Mouse (Mus musculus) liver, adult (tissue): Measurements from ENCODE around the gene C1qtnf5.

ENCODE experiments used
- GATA4 ChIP-seq: IDR thresholded peaks from 2 replicates; pipeline ENCODE4 v1.6.1; 2014; ENCODE audit warnings: mild to moderate bottlenecking, low read length; ENCODE audit not compliant: insufficient replicate concordance

C1qtnf5 gene

DNA sequence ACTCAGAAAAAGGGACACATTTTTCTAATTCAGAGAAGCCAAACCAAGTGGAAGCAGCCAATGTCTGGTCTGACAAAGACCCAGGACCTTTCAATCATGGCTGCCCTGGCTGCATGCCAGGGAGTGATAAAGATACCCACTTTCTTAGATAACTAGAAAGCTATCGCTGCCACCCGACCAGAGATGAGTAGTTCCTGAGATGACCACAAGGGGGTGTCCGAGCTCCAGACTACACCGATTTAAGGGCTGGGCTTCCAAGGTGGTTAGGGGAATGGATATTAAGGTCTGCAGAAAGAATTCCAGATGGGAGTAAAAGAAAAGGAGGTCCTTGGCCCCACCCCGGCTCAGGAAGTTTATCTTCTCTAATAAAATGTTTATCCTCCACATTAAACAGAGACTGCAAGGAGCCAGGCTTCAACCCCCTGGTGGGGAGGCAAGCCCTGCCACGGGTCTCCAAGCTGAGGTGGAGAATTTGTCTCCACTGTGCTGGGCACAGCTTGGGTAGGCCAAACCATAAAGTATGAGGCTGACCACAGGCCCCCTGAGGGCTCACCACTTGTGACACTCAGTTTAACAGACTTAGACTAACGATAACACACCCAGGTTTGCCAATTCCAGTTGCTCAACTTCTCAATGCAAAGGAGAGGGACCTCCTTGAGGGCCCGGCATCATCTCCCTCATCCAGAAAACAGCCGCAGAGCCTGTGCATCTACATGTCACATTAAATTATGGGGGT lies 2.5 kb downstream of the C1qtnf5 start:
- no peak for TF ChIP-seq GATA4

- no peak for TF ChIP-seq GATA4
Measured at GRCm38 (mm10) chr9:44113105-44113789, 6.2 kb downstream of the C1qtnf5 start, which contains the start of the genes Gm49380 and Rnf26. TSS of gene Gm49380 (minus strand) at chr9:44113500. TSS of gene Rnf26 (minus strand) at chr9:44113517.

GRCm38 (mm10) chr9:44114453-44114852 lies 7.4 kb downstream of the C1qtnf5 start:
- no peak for TF ChIP-seq GATA4

DNA sequence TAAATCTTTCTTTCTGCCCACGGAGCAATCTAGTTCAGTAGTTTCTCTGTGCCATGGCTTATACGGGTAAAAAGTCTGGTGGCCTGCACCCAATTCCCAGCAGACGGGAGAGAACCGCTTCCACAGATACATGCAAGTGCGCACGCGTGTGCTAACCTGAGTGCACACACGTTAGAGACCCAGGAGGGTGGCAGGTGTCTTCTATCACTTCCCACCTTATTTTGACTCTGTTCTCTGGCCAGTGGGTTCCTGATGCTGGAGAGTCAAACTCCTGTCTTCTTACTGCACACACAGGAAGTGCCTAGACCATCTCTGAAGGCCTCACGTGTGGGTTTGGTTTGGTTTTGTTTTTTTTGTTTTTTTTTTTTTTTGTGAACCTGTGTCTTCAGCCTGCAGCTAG lies 8.6 kb downstream of the C1qtnf5 start:
- no peak for TF ChIP-seq GATA4

DNA sequence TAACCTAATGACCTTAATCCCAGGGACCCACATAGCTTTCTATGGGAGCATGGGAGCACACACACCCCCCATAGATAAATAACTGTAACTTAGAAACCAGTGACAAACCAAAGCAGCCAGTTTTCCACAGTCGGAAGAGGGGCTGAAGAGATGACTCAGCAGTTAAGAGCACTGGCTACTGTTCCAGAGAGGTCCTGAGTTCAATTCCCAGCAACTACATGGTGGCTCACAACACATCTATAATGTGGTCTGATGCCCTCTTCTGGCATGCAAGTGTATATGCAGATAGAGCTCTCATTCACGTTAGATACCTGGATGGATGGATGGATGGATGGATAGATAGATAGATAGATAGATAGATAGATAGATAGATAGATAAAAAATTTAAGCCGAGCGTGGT lies 9.1 kb downstream of the C1qtnf5 start:
- TF ChIP-seq GATA4 = no peak

- TF ChIP-seq GATA4 = no peak
Measured at GRCm38 (mm10) chr9:44119011-44119410, 12.0 kb downstream of the C1qtnf5 start.

- no peak for TF ChIP-seq GATA4
Measured at GRCm38 (mm10) chr9:44119948-44120465, 13.0 kb downstream of the C1qtnf5 start.

DNA sequence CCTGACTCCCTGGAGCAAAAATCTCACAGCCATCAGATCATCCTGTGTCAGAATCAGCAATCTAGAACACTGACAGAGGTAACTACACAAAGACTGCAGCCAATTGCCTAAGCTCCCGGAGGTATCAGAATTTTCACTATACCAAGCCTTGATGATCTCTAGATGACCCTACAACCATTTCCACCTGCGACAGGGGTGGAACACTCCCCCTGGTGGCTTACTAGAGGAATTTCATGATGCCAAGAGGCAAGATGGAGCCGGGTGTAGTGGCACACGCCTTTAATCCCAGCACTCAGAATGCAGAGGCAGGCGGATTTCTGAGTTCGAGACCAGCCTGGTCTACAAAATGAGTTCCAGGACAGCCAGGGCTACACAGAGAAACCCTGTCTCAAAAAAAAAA lies 17.3 kb downstream of the C1qtnf5 start:
- no peak for TF ChIP-seq GATA4

- TF ChIP-seq GATA4 = no peak
Measured at GRCm38 (mm10) chr9:44125026-44125425, 18.0 kb downstream of the C1qtnf5 start.

GRCm38 (mm10) chr9:44125546-44126428 lies 18.7 kb downstream of the C1qtnf5 start:
- TF ChIP-seq GATA4 = no peak

- TF ChIP-seq GATA4 = no peak
Measured at GRCm38 (mm10) chr9:44126746-44127145, 19.7 kb downstream of the C1qtnf5 start.

- TF ChIP-seq GATA4 = peak; percentile 34; the same call in 1 of the 2 replicates
Measured at GRCm38 (mm10) chr9:44127351-44127801, 20.3 kb downstream of the C1qtnf5 start.

DNA sequence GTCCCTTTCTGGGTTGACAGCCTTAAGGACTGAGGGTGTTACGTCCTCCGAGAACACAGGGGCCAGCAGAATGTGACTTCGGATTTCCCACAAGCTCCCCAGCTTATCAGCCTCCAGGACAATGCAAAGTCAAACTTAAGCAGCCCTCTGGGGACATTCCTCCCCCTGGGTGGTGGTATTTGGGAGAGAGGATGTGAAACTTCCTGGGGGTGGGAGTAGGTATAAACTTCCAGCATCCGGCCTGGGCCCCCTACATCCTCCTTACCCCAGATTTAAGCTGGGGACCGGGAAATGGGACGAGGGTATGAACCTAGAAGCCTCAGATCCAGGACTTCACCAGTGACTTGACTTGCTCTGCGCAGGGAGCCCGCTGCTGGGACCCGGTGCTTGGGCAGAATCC lies 22.6 kb downstream of the C1qtnf5 start:
- no peak for TF ChIP-seq GATA4

GRCm38 (mm10) chr9:44130034-44130433 lies 23.0 kb downstream of the C1qtnf5 start:
- peak; percentile 26; the same call in 1 of the 2 replicates for TF ChIP-seq GATA4

- TF ChIP-seq GATA4 = no peak
Measured at GRCm38 (mm10) chr9:44130581-44131275, 23.7 kb downstream of the C1qtnf5 start.

DNA sequence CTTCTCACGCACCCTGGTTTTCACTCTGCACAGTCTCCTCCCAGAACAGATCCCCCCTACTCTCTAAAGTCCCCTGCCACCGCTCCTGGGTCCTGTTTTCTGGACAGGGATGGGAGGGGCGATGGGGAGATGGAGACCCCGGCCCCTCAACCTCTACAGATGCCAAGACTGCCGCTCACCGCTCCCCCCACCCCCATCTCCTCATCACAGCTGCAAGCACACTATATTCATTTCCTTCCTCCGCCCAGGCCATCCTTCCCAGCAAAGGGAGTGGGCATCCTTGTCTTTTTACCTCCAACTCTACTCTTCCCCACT lies 24.2 kb downstream of the C1qtnf5 start:
- no peak for TF ChIP-seq GATA4
